Mouse (Mus musculus) testis, adult 2 months (tissue): ENCODE measurements around the gene Clasp1. TPM values are rescaled to one million over a fixed set of nuclear protein-coding genes. Genes with fewer than 3 reads are reported as not detected.

Experiments
- H3K27ac ChIP-seq: fragments of 200-500 bp; 2 replicates; pipeline ENCODE4 v1.5.1; 2012; ENCODE audit warnings: low read depth, low read length; ENCODE audit not compliant: control insufficient read depth, insufficient read depth
- H3K27me3 ChIP-seq: fragments of 200-500 bp; 2 replicates; pipeline ENCODE4 v1.6.1; 2012; ENCODE audit warnings: mild to moderate bottlenecking, low read length, moderate library complexity; ENCODE audit not compliant: control insufficient read depth, insufficient read depth
- H3K36me3 ChIP-seq: fragments of 200-500 bp; 2 replicates; pipeline ENCODE4 v1.6.1; 2012; ENCODE audit warnings: mild to moderate bottlenecking, low read length; ENCODE audit not compliant: control insufficient read depth, insufficient read depth
- H3K4me1 ChIP-seq: fragments of 200-500 bp; 2 replicates; pipeline ENCODE4 v1.6.1; 2012; ENCODE audit warnings: low read length; ENCODE audit not compliant: control insufficient read depth, insufficient read depth
- H3K4me3 ChIP-seq: fragments of 200-500 bp; 2 replicates; pipeline ENCODE4 v1.5.1; 2012; ENCODE audit warnings: low read depth, mild to moderate bottlenecking, low read length, moderate library complexity, mixed read lengths; ENCODE audit not compliant: control insufficient read depth
- CTCF ChIP-seq: fragments of 200-500 bp; IDR thresholded peaks from 2 replicates; pipeline ENCODE4 v1.5.1; 2012; ENCODE audit warnings: low read depth, mild to moderate bottlenecking, inconsistent platforms, low read length, moderate library complexity; ENCODE audit not compliant: control insufficient read depth, insufficient read depth, insufficient replicate concordance
- POLR2A ChIP-seq: fragments of 200-500 bp; IDR thresholded peaks from 2 replicates; pipeline ENCODE4 v1.6.1; 2012; ENCODE audit warnings: low read depth, mild to moderate bottlenecking, inconsistent platforms, low read length, moderate library complexity; ENCODE audit not compliant: control insufficient read depth
- polyA plus RNA-seq: library from polyadenylated mRNA; depleted of rRNA; stranded (reverse); fragments of >200 nt; gene quantifications from 2 replicates; pipeline ENCODE4 v1.2.3, GENCODE M21; 2012

Gene Clasp1
- polyA plus RNA-seq, 1 experiment = 33.1 TPM

- Histone ChIP-seq H3K36me3 (peaks cover 2% of the 10 kb centered on the region), H3K27ac (no peak overlapping the region), H3K4me1 (no peaks in the 10 kb centered on the region), H3K4me3 (no peak overlapping the region), H3K27me3 (no peaks in the 10 kb centered on the region)
- TF ChIP-seq POLR2A = no peak
- no peak for TF ChIP-seq CTCF
Measured at GRCm38 (mm10) chr1:118501691-118502090, 112.8 kb downstream of the Clasp1 start.

GRCm38 (mm10) chr1:118505746-118506145, 116.9 kb downstream of the Clasp1 start:
- no peak overlapping the region for H3K4me3 ChIP-seq
- no peak overlapping the region for H3K27ac ChIP-seq
- no peak for TF ChIP-seq CTCF
- TF ChIP-seq POLR2A = no peak
- H3K27me3 ChIP-seq = no peaks in the 10 kb centered on the region
- peaks cover 2% of the 10 kb centered on the region for H3K36me3 ChIP-seq
- H3K4me1 ChIP-seq = no peaks in the 10 kb centered on the region

- TF ChIP-seq CTCF (no peak), POLR2A (no peak)
- Histone ChIP-seq H3K36me3 (no peaks in the 10 kb centered on the region; the same call in 1 of the 2 replicates), H3K27me3 (no peaks in the 10 kb centered on the region)
Measured at GRCm38 (mm10) chr1:118510996-118511395, 122.1 kb downstream of the Clasp1 start.

DNA sequence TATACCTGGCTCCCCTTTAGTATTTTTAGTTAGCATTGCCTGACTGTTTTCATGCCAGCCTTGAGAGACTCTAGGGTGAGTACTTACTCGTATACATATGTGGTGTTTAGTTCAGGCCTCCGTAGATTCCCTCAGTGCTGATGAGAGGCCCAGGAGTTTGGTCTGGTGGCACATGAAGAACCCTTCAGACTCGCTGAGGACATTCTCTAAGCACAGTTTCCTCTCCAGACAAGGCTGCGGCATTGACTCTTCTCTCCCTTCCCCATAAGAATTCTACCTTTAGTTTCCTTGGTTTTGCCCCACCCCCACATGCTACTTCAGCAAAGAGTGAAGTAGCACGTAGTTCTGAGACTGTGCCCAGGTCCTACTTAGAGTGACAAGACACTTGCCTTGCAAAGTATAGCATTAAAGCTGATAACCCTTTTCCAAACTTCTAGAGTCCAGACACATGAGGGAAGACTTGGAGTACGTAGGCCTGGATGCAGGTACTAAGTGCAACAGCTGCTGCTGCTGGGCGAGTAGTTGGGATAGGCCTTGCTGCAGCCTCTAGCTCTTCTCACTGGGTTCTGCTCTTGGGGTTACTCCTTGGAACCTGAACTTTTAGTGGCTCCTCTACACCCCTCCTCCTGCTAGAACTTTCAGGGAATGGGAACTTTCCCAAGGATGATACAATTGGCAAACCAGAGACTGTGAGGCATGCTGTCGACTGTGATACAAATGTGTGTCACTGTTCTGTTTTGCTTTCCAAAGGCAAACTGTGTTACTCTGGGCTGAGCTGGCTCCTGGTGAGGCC, 123.1 kb downstream of the Clasp1 start:
- no peak overlapping the region for H3K27ac ChIP-seq
- no peaks in the 10 kb centered on the region for H3K27me3 ChIP-seq
- H3K4me1 ChIP-seq = no peaks in the 10 kb centered on the region
- no peaks in the 10 kb centered on the region; the same call in 1 of the 2 replicates for H3K36me3 ChIP-seq
- no peak overlapping the region for H3K4me3 ChIP-seq
- TF ChIP-seq CTCF = no peak
- no peak for TF ChIP-seq POLR2A

More at GRCm38 (mm10) chr1:118510996-118511395, 122.1 kb downstream of the Clasp1 start:
- no peak overlapping the region for H3K4me3 ChIP-seq
- no peak overlapping the region for H3K27ac ChIP-seq
- H3K4me1 ChIP-seq = no peaks in the 10 kb centered on the region

DNA sequence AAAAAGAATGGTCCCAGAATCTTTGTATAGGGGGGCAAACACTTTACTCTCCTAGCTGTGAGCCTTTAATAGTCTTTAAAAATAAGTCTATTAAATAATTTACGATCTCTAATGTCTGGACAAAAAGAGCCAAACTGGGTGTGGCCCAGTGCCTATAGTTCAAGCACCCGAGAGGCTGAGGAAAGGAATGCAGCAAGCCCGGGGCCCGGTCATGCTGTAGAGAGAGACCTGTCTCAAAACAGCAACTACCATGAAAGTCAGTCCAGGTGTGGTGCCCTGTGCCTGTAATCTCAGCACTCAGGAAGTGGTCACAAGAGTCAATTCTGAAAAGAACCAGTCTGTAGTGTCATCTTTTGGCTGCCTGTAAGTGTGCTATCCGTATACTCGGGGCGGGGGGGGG, 127.4 kb downstream of the Clasp1 start:
- TF ChIP-seq CTCF = no peak
- TF ChIP-seq POLR2A = no peak
- Histone ChIP-seq H3K4me3 (no peak overlapping the region), H3K36me3 (no peaks in the 10 kb centered on the region; the same call in 1 of the 2 replicates), H3K4me1 (no peaks in the 10 kb centered on the region), H3K27ac (no peak overlapping the region), H3K27me3 (no peaks in the 10 kb centered on the region)

- H3K36me3 ChIP-seq = no peaks in the 10 kb centered on the region; the same call in 1 of the 2 replicates
Measured at GRCm38 (mm10) chr1:118523161-118523560, 134.3 kb downstream of the Clasp1 start.

GRCm38 (mm10) chr1:118525336-118525735, 136.5 kb downstream of the Clasp1 start:
- Histone ChIP-seq H3K4me3 (no peak overlapping the region), H3K36me3 (no peaks in the 10 kb centered on the region; the same call in 1 of the 2 replicates), H3K27me3 (no peaks in the 10 kb centered on the region), H3K4me1 (no peaks in the 10 kb centered on the region), H3K27ac (no peak overlapping the region)
- TF ChIP-seq CTCF (no peak), POLR2A (no peak)

More at GRCm38 (mm10) chr1:118523161-118523560, 134.3 kb downstream of the Clasp1 start:
- Histone ChIP-seq H3K27ac (no peak overlapping the region), H3K27me3 (no peaks in the 10 kb centered on the region), H3K4me3 (no peak overlapping the region), H3K4me1 (no peaks in the 10 kb centered on the region)
- TF ChIP-seq CTCF (no peak), POLR2A (no peak)
